Mouse (Mus musculus) heart, embryonic 13.5 days (tissue): ENCODE measurements around the gene Slc25a23. TPM values are rescaled to one million over a fixed set of nuclear protein-coding genes. Genes with fewer than 3 reads are reported as not detected.

Experiments used
- ATAC-seq: fragments of 200-750 bp; cut with Nextera tagmentation; 2 replicates; pipeline ENCODE4 v1.8.0; 2017; ENCODE audit warnings: moderate TSS enrichment; ENCODE audit not compliant: insufficient number of reproducible peaks, low FRiP score, low TSS enrichment; ENCODE audit errors: extremely low read depth
- H3K27ac ChIP-seq: fragments of 300-500 bp; sonication (generic); replicated peaks from 2 replicates; pipeline ENCODE4 v1.5.1; 2015; ENCODE audit warnings: moderate library complexity, mild to moderate bottlenecking, inconsistent platforms
- H3K27me3 ChIP-seq: fragments of 300-500 bp; sonication (generic); replicated peaks from 2 replicates; pipeline ENCODE4 v1.6.1; 2015; ENCODE audit warnings: mild to moderate bottlenecking, inconsistent platforms
- H3K36me3 ChIP-seq: fragments of 300-500 bp; sonication (generic); 2 replicates; pipeline ENCODE4 v1.6.1; 2015; ENCODE audit warnings: mild to moderate bottlenecking, inconsistent platforms
- H3K4me1 ChIP-seq: fragments of 300-500 bp; sonication (generic); 2 replicates; pipeline ENCODE4 v1.6.1; 2015; ENCODE audit warnings: inconsistent platforms
- H3K4me2 ChIP-seq: fragments of 300-500 bp; sonication (generic); 2 replicates; pipeline ENCODE4 v1.6.1; 2015; ENCODE audit warnings: inconsistent platforms, mild to moderate bottlenecking, moderate library complexity
- H3K4me3 ChIP-seq: fragments of 300-500 bp; sonication (generic); 2 replicates; pipeline ENCODE4 v1.5.1; 2015; ENCODE audit warnings: moderate library complexity, mild to moderate bottlenecking, inconsistent platforms
- H3K9ac ChIP-seq: fragments of 300-500 bp; sonication (generic); 2 replicates; pipeline ENCODE4 v1.6.1; 2015; ENCODE audit warnings: inconsistent platforms, mild to moderate bottlenecking, moderate library complexity
- H3K9me3 ChIP-seq: fragments of 300-500 bp; sonication (generic); 2 replicates; pipeline ENCODE4 v1.6.1; 2016; ENCODE audit warnings: inconsistent platforms
- WGBS: fragments of 180-500 bp; shearing (Covaris S2); methylation state at CpG from one replicate; pipeline ENCODE4 v1.1.7; 2015; ENCODE audit warnings: mixed read lengths; 5-methylcytosine and 5-hydroxymethylcytosine counted together
- polyA plus RNA-seq: library from polyadenylated mRNA; unstranded; fragments of >200 nt; fragmentation: Nextera tagmentation; extraction: Ambion mirVana; gene quantifications from 2 replicates; pipeline ENCODE4 v1.2.1, GENCODE M21; 2015

Slc25a23 gene
- polyA plus RNA-seq, 1 experiment from 2014 or later, result 13.2 TPM

GRCm38 (mm10) chr17:57012245-57012795 is 47.3 kb downstream of the Slc25a23 start:
- Histone ChIP-seq H3K9me3 (no peaks in the 10 kb centered on the region), H3K4me2 (peak overlapping the region; percentile 75), H3K4me3 (peak overlapping the region; percentile 74), H3K36me3 (peaks cover 22% of the 10 kb centered on the region), H3K4me1 (peaks cover 20% of the 10 kb centered on the region), H3K9ac (peak overlapping the region; percentile 83), H3K27ac (peak overlapping the region; percentile 85; the same call in 1 of the 2 replicates), H3K27me3 (no peaks in the 10 kb centered on the region)
- WGBS, result 72% methylated on average over 13 of the region's 13 CpGs
- no peak for ATAC-seq

DNA sequence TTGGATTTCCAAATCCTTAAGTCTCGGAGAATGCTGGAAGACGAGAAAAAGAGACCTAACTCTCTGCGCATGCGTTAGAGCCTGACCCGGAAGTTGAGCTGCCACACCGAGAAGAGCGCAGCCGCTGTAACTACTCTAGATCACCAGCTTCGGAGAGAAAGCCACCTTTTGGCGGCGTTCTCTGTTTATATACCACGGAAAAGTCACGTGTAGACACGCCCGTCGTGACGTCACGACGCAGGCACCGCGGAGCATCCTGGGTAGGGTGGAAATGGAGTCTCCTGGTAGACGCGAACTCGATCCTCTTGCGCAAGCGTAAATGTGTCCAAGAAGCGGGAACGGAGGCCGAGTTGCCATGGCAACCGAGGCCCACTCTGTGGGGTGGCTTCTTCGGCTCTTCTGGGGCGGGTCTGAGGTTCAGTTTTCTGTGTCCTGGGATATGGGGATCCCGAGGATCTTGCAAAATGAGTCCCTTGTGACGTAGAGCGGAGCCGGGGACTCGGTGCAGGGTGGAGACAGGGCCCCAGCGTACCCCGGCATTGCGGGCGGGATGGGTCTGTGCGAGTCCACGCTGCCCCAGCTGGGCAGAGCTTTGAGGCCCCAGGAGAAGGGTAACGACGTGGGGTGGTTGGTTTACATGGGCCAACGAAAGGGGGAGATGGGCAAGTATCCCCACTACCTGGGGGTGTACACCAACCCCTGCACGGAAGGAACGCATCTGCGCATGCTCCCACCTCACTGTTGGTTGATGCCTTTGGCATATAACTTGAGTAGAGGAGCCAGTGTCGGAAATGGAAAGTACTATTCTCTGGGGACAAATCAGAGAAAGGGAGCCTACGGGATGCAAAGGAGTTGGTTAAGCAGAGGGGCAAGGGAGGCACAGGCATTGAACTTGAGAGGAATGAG is 48.2 kb downstream of the Slc25a23 start, which contains the start of the genes Gtf2f1 and Gm17949:
Gene Gtf2f1 (minus strand): TSS at position 53 of the 906 bp plus-strand sequence.
Gene Gm17949 (plus strand): TSS at position 234 of the 906 bp plus-strand sequence.
- Histone ChIP-seq H3K27me3 (no peaks in the 10 kb centered on the region), H3K4me3 (peak within 1 kb of the TSS; percentile 74), H3K9me3 (no peaks in the 10 kb centered on the region), H3K4me2 (peak within 1 kb of the TSS; percentile 75), H3K27ac (peak within 1 kb of the TSS; percentile 85), H3K36me3 (peaks cover 31% of the 10 kb centered on the region), H3K9ac (peak within 1 kb of the TSS; percentile 83), H3K4me1 (peaks cover 20% of the 10 kb centered on the region)
- under 1% methylated on average over 51 of the region's 51 CpGs for WGBS
- ATAC-seq, result peak; percentile 88

- peak overlapping the region; percentile 75 for H3K4me2 ChIP-seq
- no peaks in the 10 kb centered on the region for H3K9me3 ChIP-seq
- peaks cover 37% of the 10 kb centered on the region for H3K36me3 ChIP-seq
- ATAC-seq, result peak; percentile 3; the same call in 1 of the 2 replicates
- H3K9ac ChIP-seq, result peak overlapping the region; percentile 82
- WGBS, result under 1% methylated on average over 19 of the region's 19 CpGs
- peak overlapping the region; percentile 83 for H3K27ac ChIP-seq
- peak overlapping the region; percentile 74 for H3K4me3 ChIP-seq
- H3K4me1 ChIP-seq, result peaks cover 20% of the 10 kb centered on the region
- H3K27me3 ChIP-seq, result no peaks in the 10 kb centered on the region
Measured at GRCm38 (mm10) chr17:57010911-57011235, 48.8 kb downstream of the Slc25a23 start.

- Histone ChIP-seq H3K4me3 (no peak overlapping the region), H3K4me2 (no peak overlapping the region), H3K27me3 (no peaks in the 10 kb centered on the region), H3K27ac (no peak overlapping the region), H3K9ac (no peak overlapping the region), H3K4me1 (peaks cover 17% of the 10 kb centered on the region), H3K9me3 (no peaks in the 10 kb centered on the region), H3K36me3 (peaks cover 72% of the 10 kb centered on the region)
- no peak for ATAC-seq
- WGBS, result 86% methylated on average over 13 of the region's 13 CpGs
Measured at GRCm38 (mm10) chr17:57007137-57007905, 52.3 kb downstream of the Slc25a23 start.

GRCm38 (mm10) chr17:57003994-57004393 is 55.7 kb downstream of the Slc25a23 start:
- Histone ChIP-seq H3K27me3 (no peaks in the 10 kb centered on the region), H3K9ac (0 out of 2 replicates have a peak overlapping the region, but pooled peaks have one; percentile 21), H3K9me3 (no peaks in the 10 kb centered on the region), H3K27ac (no peak overlapping the region), H3K4me2 (no peak overlapping the region), H3K36me3 (peaks cover 81% of the 10 kb centered on the region), H3K4me1 (peaks cover 20% of the 10 kb centered on the region), H3K4me3 (no peak overlapping the region)
- WGBS, result 67% methylated on average over 7 of the region's 7 CpGs
- no peak for ATAC-seq

DNA sequence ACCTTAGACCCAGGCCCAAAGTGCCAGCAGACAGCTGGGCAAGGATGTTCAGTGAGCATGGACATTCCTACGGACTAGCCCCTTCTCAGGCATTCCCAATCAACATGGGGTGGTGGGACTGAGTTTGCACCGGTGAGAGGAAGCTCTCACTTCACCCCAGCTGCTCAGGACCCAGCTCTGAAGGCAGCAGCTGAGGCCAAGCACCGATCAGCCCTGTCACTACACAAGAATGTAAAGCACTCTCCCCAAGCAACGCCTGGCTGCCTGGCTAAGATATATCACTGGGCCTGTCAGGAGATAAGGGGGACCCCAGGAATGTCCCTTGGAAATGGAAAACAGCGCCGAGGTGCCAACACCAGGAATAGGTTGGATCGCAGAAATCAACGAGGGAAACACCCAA is 58.4 kb downstream of the Slc25a23 start:
- no peak for ATAC-seq
- Histone ChIP-seq H3K4me2 (peak overlapping the region; percentile 38), H3K4me3 (no peak overlapping the region), H3K27ac (peak overlapping the region; percentile 83), H3K27me3 (no peaks in the 10 kb centered on the region), H3K36me3 (peaks cover 62% of the 10 kb centered on the region), H3K9me3 (no peaks in the 10 kb centered on the region), H3K4me1 (peaks cover 36% of the 10 kb centered on the region), H3K9ac (peak overlapping the region; percentile 71)
- 15% methylated on average over 8 of the region's 8 CpGs for WGBS

DNA sequence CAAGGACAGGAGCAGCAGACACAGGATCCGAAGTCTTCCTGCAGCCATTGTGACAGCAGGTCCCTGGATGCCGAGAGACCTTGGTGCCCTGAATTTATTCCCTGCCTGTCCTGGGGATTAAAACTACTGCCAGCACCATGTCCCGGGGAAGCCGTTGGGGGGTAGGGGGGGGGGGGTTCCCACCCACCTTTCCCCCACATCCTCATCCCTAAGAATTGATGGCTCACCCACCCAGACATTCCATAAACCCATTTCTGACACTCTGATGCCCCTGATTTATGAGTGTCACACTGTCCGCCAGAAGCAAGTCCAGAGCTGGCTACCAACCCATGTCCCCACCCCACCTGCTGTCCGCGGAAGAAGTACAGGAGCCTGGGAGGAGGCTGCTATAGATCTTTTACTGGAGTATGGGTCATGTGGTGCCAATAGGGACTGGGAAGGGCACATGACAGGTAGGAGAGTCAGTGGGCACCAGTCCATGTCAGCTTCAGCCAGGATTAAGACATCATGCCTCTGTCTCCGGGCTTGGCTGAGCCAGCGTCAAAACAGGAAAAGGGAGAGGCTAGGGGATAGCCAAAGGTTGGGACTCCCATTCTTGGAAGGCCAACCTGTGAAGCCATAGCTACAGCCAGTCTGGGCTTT is 59.6 kb downstream of the Slc25a23 start, which contains the start of gene Pspn:
Gene Pspn (minus strand): TSS at position 51 of the 642 bp plus-strand sequence.
- WGBS, result 78% methylated on average over 9 of the region's 9 CpGs
- Histone ChIP-seq H3K36me3 (peaks cover 62% of the 10 kb centered on the region), H3K9ac (peak within 1 kb of the TSS; percentile 71), H3K4me1 (peaks cover 36% of the 10 kb centered on the region), H3K4me2 (no peak within 1 kb of the TSS), H3K27me3 (no peaks in the 10 kb centered on the region), H3K27ac (peak within 1 kb of the TSS; percentile 83), H3K4me3 (no peak within 1 kb of the TSS), H3K9me3 (no peaks in the 10 kb centered on the region)
- no peak for ATAC-seq

DNA sequence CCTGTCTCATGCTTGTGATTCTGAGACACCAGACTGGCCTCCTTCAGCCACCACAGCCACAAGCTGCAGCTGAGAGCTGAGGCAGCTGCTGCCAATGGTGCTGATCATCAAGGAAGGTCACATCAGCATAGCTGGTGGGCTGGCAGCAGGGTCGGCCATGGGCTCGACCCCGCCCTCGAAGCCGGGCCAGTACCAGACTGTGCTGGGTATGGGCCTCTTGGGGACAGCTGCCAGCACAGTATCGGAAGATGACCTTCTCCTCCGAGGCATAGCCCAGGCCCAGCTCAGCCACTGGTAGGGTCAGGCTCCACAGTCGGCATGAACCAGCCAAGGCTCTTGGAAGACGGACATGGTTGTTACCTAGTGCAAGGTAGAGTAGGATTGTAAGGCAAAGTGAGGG is 60.2 kb downstream of the Slc25a23 start:
- H3K9ac ChIP-seq, result no peak overlapping the region
- WGBS, result 91% methylated on average over 9 of the region's 9 CpGs
- no peak overlapping the region for H3K4me2 ChIP-seq
- H3K27ac ChIP-seq, result no peak overlapping the region
- H3K36me3 ChIP-seq, result peaks cover 62% of the 10 kb centered on the region
- no peak for ATAC-seq
- H3K4me3 ChIP-seq, result no peak overlapping the region
- no peaks in the 10 kb centered on the region for H3K9me3 ChIP-seq
- H3K27me3 ChIP-seq, result no peaks in the 10 kb centered on the region
- H3K4me1 ChIP-seq, result peaks cover 36% of the 10 kb centered on the region

- peak within 1 kb of the TSS; percentile 83 for H3K9ac ChIP-seq
- peak within 1 kb of the TSS; percentile 83 for H3K4me2 ChIP-seq
- no peaks in the 10 kb centered on the region for H3K9me3 ChIP-seq
- peaks cover 64% of the 10 kb centered on the region for H3K36me3 ChIP-seq
- WGBS, result under 1% methylated on average over 38 of the region's 38 CpGs
- no peaks in the 10 kb centered on the region for H3K27me3 ChIP-seq
- peak within 1 kb of the TSS; percentile 85 for H3K4me3 ChIP-seq
- H3K27ac ChIP-seq, result peak within 1 kb of the TSS; percentile 83
- H3K4me1 ChIP-seq, result peaks cover 36% of the 10 kb centered on the region
- peak; percentile 99 for ATAC-seq
Measured at GRCm38 (mm10) chr17:56997029-56997667, 62.5 kb downstream of the Slc25a23 start, which contains the start of gene Alkbh7. Gene Alkbh7, plus strand, starts transcription at chr17:56997339.

GRCm38 (mm10) chr17:56996506-56996905 is 63.2 kb downstream of the Slc25a23 start:
- peak overlapping the region; percentile 85; the same call in 1 of the 2 replicates for H3K4me3 ChIP-seq
- peak overlapping the region; percentile 83; the same call in 1 of the 2 replicates for H3K27ac ChIP-seq
- peak overlapping the region; percentile 44; the same call in 1 of the 2 replicates for H3K9ac ChIP-seq
- H3K36me3 ChIP-seq, result peaks cover 70% of the 10 kb centered on the region
- no peaks in the 10 kb centered on the region for H3K27me3 ChIP-seq
- H3K9me3 ChIP-seq, result no peaks in the 10 kb centered on the region
- H3K4me1 ChIP-seq, result peaks cover 33% of the 10 kb centered on the region
- peak overlapping the region; percentile 83 for H3K4me2 ChIP-seq
- ATAC-seq, result no peak
- WGBS, result 75% methylated on average over 2 of the region's 2 CpGs
